15 mouse cellular contexts compared by ENCODE assay signal in genomic region chr11:80304846-80305245, GRCm38 (mm10). TPM values are rescaled to one million over a fixed set of nuclear protein-coding genes. Genes with fewer than 3 reads are reported as not detected.
DNase-seq lines count a peak whose midpoint lies in the region; ATAC-seq lines count a peak whose summit lies in the region.
"Had no signal": no experiment of that assay in that cellular context is flagged by ENCODE, and none has a peak within 500 bp of the region (broad histone marks: within the 10 kb centered on the region; RNA-seq: fewer than 3 reads in every experiment).

No protein-coding gene starts in this region.

- intact Hi-C loops in left cerebral cortex, postnatal 25 days (cut with DNase I) = loop anchor here (2.0 to 5.0 kb wide), 2 partner anchors 16 to 47 kb away; no protein-coding TSS in a partner anchor

- no peak overlapping the region for H3K9ac ChIP-seq in midbrain, embryonic 14.5 days (replicated peaks; ENCODE audit: low read length)
- H3K9ac ChIP-seq: hindbrain, embryonic 12.5 days; liver, embryonic 14.5 days; stomach, embryonic 15.5 days had no signal

- peak; percentile 88 for DNase-seq in right cerebral cortex, adult 18-20 months
- DNase-seq in right cerebral cortex, postnatal 4 days = no peak
- DNase-seq in layer of hippocampus, adult 9-11 months = peak; percentile 87
- peak; percentile 70 to 90 for DNase-seq in left cerebral cortex, postnatal 25 days (ENCODE audit: low spot score in 2 of 2)
- no peak for DNase-seq in lung, adult 18-20 months
- DNase-seq in midbrain, embryonic 14.5 days = no peak
- DNase-seq in retina, postnatal 1 day = no peak
- DNase-seq: cerebellum, postnatal 36 days; kidney, adult 18-20 months; thymus, postnatal 25 days had no signal

- no peaks in the 10 kb centered on the region for H3K27me3 ChIP-seq in midbrain, embryonic 14.5 days (ENCODE audit: control insufficient read depth, insufficient read depth, low read length)
- H3K27me3 ChIP-seq: hindbrain, embryonic 12.5 days had no signal

- H3K4me2 ChIP-seq in midbrain, embryonic 14.5 days (ENCODE audit: low read length) = no peak overlapping the region
- H3K4me2 ChIP-seq: heart, embryonic 11.5 days; hindbrain, embryonic 12.5 days; stomach, embryonic 15.5 days had no signal

- H3K4me1 ChIP-seq in midbrain, embryonic 14.5 days (ENCODE audit: control insufficient read depth, insufficient read depth, low read length) = peaks cover 18% of the 10 kb centered on the region

- no peak overlapping the region for H3K4me3 ChIP-seq in midbrain, embryonic 14.5 days (replicated peaks; ENCODE audit: low read depth, low read length)
- H3K4me3 ChIP-seq: hindbrain, embryonic 12.5 days; stomach, embryonic 15.5 days had no signal

- no peaks in the 10 kb centered on the region for H3K36me3 ChIP-seq in midbrain, embryonic 14.5 days (ENCODE audit: control insufficient read depth, insufficient read depth, low read length)
- H3K36me3 ChIP-seq: hindbrain, embryonic 12.5 days; stomach, embryonic 15.5 days had no signal

- WGBS in midbrain, embryonic 14.5 days = 92% methylated on average over 10 of the region's 10 CpGs

- ATAC-seq in midbrain, embryonic 14.5 days (ENCODE audit: low FRiP score, low TSS enrichment) = no peak

- H3K9me3 ChIP-seq in midbrain, embryonic 14.5 days (ENCODE audit: control insufficient read depth, low read length) = no peaks in the 10 kb centered on the region
- H3K9me3 ChIP-seq: hindbrain, embryonic 12.5 days; stomach, embryonic 15.5 days had no signal

- no peak overlapping the region for H3K27ac ChIP-seq in midbrain, embryonic 14.5 days (replicated peaks; ENCODE audit: low read depth, low read length)
- H3K27ac ChIP-seq: hindbrain, embryonic 12.5 days; liver, embryonic 14.5 days; macrophage; stomach, embryonic 15.5 days had no signal

RNA-seq across cellular contexts. Expression of gene Rhbdl3, which starts 4.1 kb away (rescaled TPM):
- 10 to 100 TPM; 28.5 to 29.7 TPM for total RNA-seq in left cerebral cortex, postnatal 25 days (2021)
- 7.3 and 12.2 TPM in 2 replicates for polyA plus RNA-seq in midbrain, embryonic 14.5 days (2014; fragmentation: Nextera tagmentation; extraction: Ambion mirVana)

Comparison
In these comparisons a context has a peak if more than half of its experiments do, and no peak if none do; other contexts are left out.
1. DNase-seq: peak in right cerebral cortex, adult 18-20 months (single experiment), layer of hippocampus, adult 9-11 months (single experiment) and left cerebral cortex, postnatal 25 days (2 of 2); none in right cerebral cortex, postnatal 4 days (single experiment), lung, adult 18-20 months (0 of 2), midbrain, embryonic 14.5 days (single experiment) and retina, postnatal 1 day (single experiment).